Mouse (Mus musculus) small intestine, adult 2 months (tissue): ENCODE measurements around the gene Ccdc51.

Source experiments
- CTCF ChIP-seq: fragments of 200-500 bp; IDR thresholded peaks from 2 replicates; pipeline ENCODE4 v1.5.1; 2012; ENCODE audit warnings: low read depth, mild to moderate bottlenecking, control low read depth, inconsistent platforms, low read length, moderate library complexity, mixed read lengths; ENCODE audit not compliant: insufficient replicate concordance, insufficient read length; ENCODE audit errors: extremely low read depth
- POLR2A ChIP-seq: fragments of 200-500 bp; IDR thresholded peaks from 2 replicates; pipeline ENCODE4 v1.6.1; 2012; ENCODE audit warnings: low read depth, mild to moderate bottlenecking, control low read depth, inconsistent platforms, low read length, moderate library complexity

GRCm38 (mm10) chr9:109101933-109102445, 19.7 kb downstream of the Ccdc51 start:
- no peak for TF ChIP-seq CTCF
- no peak for TF ChIP-seq POLR2A
